19 mouse cellular contexts compared by ENCODE assay signal in genomic region chr9:107430445-107430844, GRCm38 (mm10). TPM values are rescaled to one million over a fixed set of nuclear protein-coding genes. Genes with fewer than 3 reads are reported as not detected.
DNase-seq lines count a peak whose midpoint lies in the region; ATAC-seq and TF ChIP-seq lines count a peak whose summit lies in the region.
"Had no signal": no experiment of that assay in that cellular context is flagged by ENCODE, and none has a peak within 500 bp of the region (broad histone marks: within the 10 kb centered on the region; RNA-seq: fewer than 3 reads in every experiment).

No protein-coding gene starts in this region.

- peak overlapping the region; percentile 19; the same call in 1 of the 2 replicates for H3K9ac ChIP-seq in midbrain, embryonic 13.5 days (replicated peaks)
- H3K9ac ChIP-seq in midbrain, postnatal 0 days (replicated peaks; ENCODE audit: low read length, poor library complexity, severe bottlenecking): no peak overlapping the region
- no peak overlapping the region for H3K9ac ChIP-seq in forebrain, postnatal 0 days
- H3K9ac ChIP-seq in hindbrain, postnatal 0 days (replicated peaks; ENCODE audit: low read length): 0 out of 2 replicates have a peak overlapping the region, but pooled peaks have one; percentile 13
- H3K9ac ChIP-seq in neural tube, embryonic 15.5 days (replicated peaks): no peak overlapping the region
- H3K9ac ChIP-seq: liver, embryonic 15.5 days had no signal

- TF ChIP-seq CTCF in midbrain, postnatal 0 days (IDR thresholded peaks at IDR 0.05): no peak
- TF ChIP-seq CTCF in forebrain, postnatal 0 days (IDR thresholded peaks at IDR 0.05; ENCODE audit: low read depth): no peak
- TF ChIP-seq CTCF in hindbrain, postnatal 0 days (IDR thresholded peaks at IDR 0.05; ENCODE audit: low read depth): no peak

- peaks cover 88% of the 10 kb centered on the region for H3K4me1 ChIP-seq in midbrain, embryonic 13.5 days (replicated peaks)
- peaks cover 9% of the 10 kb centered on the region for H3K4me1 ChIP-seq in midbrain, postnatal 0 days (ENCODE audit: insufficient read depth, low read length)
- peaks cover 6% of the 10 kb centered on the region; the same call in 1 of the 2 replicates for H3K4me1 ChIP-seq in forebrain, postnatal 0 days (ENCODE audit: insufficient read depth)
- peaks cover 26% of the 10 kb centered on the region for H3K4me1 ChIP-seq in hindbrain, postnatal 0 days (ENCODE audit: insufficient read depth, low read length)
- peaks cover 81% of the 10 kb centered on the region for H3K4me1 ChIP-seq in neural tube, embryonic 15.5 days
- H3K4me1 ChIP-seq: liver, embryonic 15.5 days had no signal

- DNase-seq in midbrain, postnatal 0 days (ENCODE audit: low spot score): no peak
- no peak for DNase-seq in forebrain, postnatal 0 days
- DNase-seq in hindbrain, postnatal 0 days (ENCODE audit: low spot score): no peak
- DNase-seq in layer of hippocampus, postnatal 10 days (ENCODE audit: low spot score in 2 of 2): no peak
- no peak for DNase-seq in urinary bladder, adult 2 months (ENCODE audit: low spot score)
- no peak for DNase-seq in right cerebral cortex, adult 2 months (ENCODE audit: low spot score in 2 of 2)
- DNase-seq: adrenal gland, postnatal 36 days; B cell, adult 2 months; cerebellum, postnatal 10 days; gastrocnemius, postnatal 25 days; heart, postnatal 14 days; lung, postnatal 10 days had no signal

- H3K27ac ChIP-seq in midbrain, embryonic 13.5 days: peak overlapping the region; percentile 54
- H3K27ac ChIP-seq in midbrain, postnatal 0 days (ENCODE audit: low read depth, low read length): no peak overlapping the region; the same call in 1 of the 2 replicates
- H3K27ac ChIP-seq in forebrain, postnatal 0 days (ENCODE audit: low read depth, low read length): 0 out of 2 replicates have a peak overlapping the region, but pooled peaks have one; percentile 35
- no peak overlapping the region for H3K27ac ChIP-seq in hindbrain, postnatal 0 days
- H3K27ac ChIP-seq in neural tube, embryonic 15.5 days (replicated peaks): peak overlapping the region; percentile 66
- H3K27ac ChIP-seq: liver, embryonic 15.5 days; stomach, postnatal 0 days had no signal

- 0 out of 2 replicates have a peak overlapping the region, but pooled peaks have one; percentile 7 for H3K4me2 ChIP-seq in midbrain, embryonic 13.5 days (replicated peaks)
- H3K4me2 ChIP-seq in midbrain, postnatal 0 days (ENCODE audit: low read depth, low read length, poor library complexity, severe bottlenecking): no peak overlapping the region
- H3K4me2 ChIP-seq in forebrain, postnatal 0 days (ENCODE audit: low read depth): 0 out of 2 replicates have a peak overlapping the region, but pooled peaks have one; percentile 5
- H3K4me2 ChIP-seq in hindbrain, postnatal 0 days (ENCODE audit: low read depth, low read length): 0 out of 2 replicates have a peak overlapping the region, but pooled peaks have one; percentile 5
- H3K4me2 ChIP-seq in neural tube, embryonic 15.5 days: peak overlapping the region; percentile 26; the same call in 1 of the 2 replicates
- H3K4me2 ChIP-seq: liver, embryonic 15.5 days had no signal

- H3K27me3 ChIP-seq in midbrain, embryonic 13.5 days: peaks cover 3% of the 10 kb centered on the region; the same call in 1 of the 2 replicates
- no peaks in the 10 kb centered on the region for H3K27me3 ChIP-seq in midbrain, postnatal 0 days (ENCODE audit: insufficient read depth, low read length)
- no peaks in the 10 kb centered on the region for H3K27me3 ChIP-seq in forebrain, postnatal 0 days (ENCODE audit: insufficient read depth, low read length)
- H3K27me3 ChIP-seq in hindbrain, postnatal 0 days (ENCODE audit: insufficient read depth, low read length): no peaks in the 10 kb centered on the region
- no peaks in the 10 kb centered on the region for H3K27me3 ChIP-seq in neural tube, embryonic 15.5 days (replicated peaks)

- no peak overlapping the region for H3K4me3 ChIP-seq in midbrain, embryonic 13.5 days (replicated peaks)
- H3K4me3 ChIP-seq in midbrain, postnatal 0 days (ENCODE audit: low read depth, low read length): no peak overlapping the region
- H3K4me3 ChIP-seq in forebrain, postnatal 0 days (ENCODE audit: low read depth, low read length): no peak overlapping the region
- no peak overlapping the region for H3K4me3 ChIP-seq in hindbrain, postnatal 0 days (ENCODE audit: low read length)
- H3K4me3 ChIP-seq in neural tube, embryonic 15.5 days (replicated peaks): no peak overlapping the region
- H3K4me3 ChIP-seq: liver, embryonic 15.5 days had no signal

- no peak for ATAC-seq in midbrain, embryonic 13.5 days
- ATAC-seq in midbrain, postnatal 0 days (ENCODE audit: low FRiP score): no peak
- peak; percentile 50; the same call in 1 of the 2 replicates for ATAC-seq in forebrain, postnatal 0 days
- no peak for ATAC-seq in hindbrain, postnatal 0 days
- no peak for ATAC-seq in neural tube, embryonic 15.5 days (ENCODE audit: low FRiP score)
- ATAC-seq: activated CD4-positive, CD25-positive, alpha-beta regulatory T cell, adult 4 months; Patski had no signal

- H3K36me3 ChIP-seq in midbrain, embryonic 13.5 days: no peaks in the 10 kb centered on the region; the same call in 1 of the 2 replicates
- peaks cover 7% of the 10 kb centered on the region; the same call in 1 of the 2 replicates for H3K36me3 ChIP-seq in midbrain, postnatal 0 days (ENCODE audit: insufficient read depth, low read length)
- H3K36me3 ChIP-seq in forebrain, postnatal 0 days (ENCODE audit: insufficient read depth): no peaks in the 10 kb centered on the region
- no peaks in the 10 kb centered on the region for H3K36me3 ChIP-seq in hindbrain, postnatal 0 days (ENCODE audit: insufficient read depth, low read length)
- no peaks in the 10 kb centered on the region for H3K36me3 ChIP-seq in neural tube, embryonic 15.5 days
- H3K36me3 ChIP-seq: liver, embryonic 15.5 days had no signal

- 52% methylated on average over 12 of the region's 12 CpGs for WGBS in midbrain, embryonic 13.5 days
- WGBS in midbrain, postnatal 0 days: 38% methylated on average over 12 of the region's 12 CpGs
- WGBS in forebrain, postnatal 0 days: 37% methylated on average over 12 of the region's 12 CpGs
- 38% methylated on average over 12 of the region's 12 CpGs for WGBS in hindbrain, postnatal 0 days
- WGBS in neural tube, embryonic 15.5 days: 20% methylated on average over 12 of the region's 12 CpGs

- H3K9me3 ChIP-seq in midbrain, embryonic 13.5 days: no peaks in the 10 kb centered on the region
- no peaks in the 10 kb centered on the region for H3K9me3 ChIP-seq in midbrain, postnatal 0 days (ENCODE audit: low read length)
- no peaks in the 10 kb centered on the region for H3K9me3 ChIP-seq in forebrain, postnatal 0 days (ENCODE audit: low read length)
- H3K9me3 ChIP-seq in hindbrain, postnatal 0 days (ENCODE audit: low read length): no peaks in the 10 kb centered on the region
- H3K9me3 ChIP-seq in neural tube, embryonic 15.5 days (replicated peaks): no peaks in the 10 kb centered on the region
- H3K9me3 ChIP-seq: liver, embryonic 15.5 days had no signal

RNA-seq across cellular contexts. Expression of gene Cacna2d2, which starts 31.0 kb away (rescaled TPM):
- polyA plus RNA-seq in midbrain, embryonic 13.5 days (2015; fragmentation: Nextera tagmentation; extraction: Ambion mirVana): 5.9 and 7.1 TPM in 2 replicates
- total RNA-seq in midbrain, postnatal 0 days (2014; rRNA removed): 138 and 191 TPM in 2 replicates
- 8.4 and 9.0 TPM in 2 replicates for polyA plus RNA-seq in midbrain, postnatal 0 days (2015; fragmentation: Nextera tagmentation; extraction: Ambion mirVana)
- 29.7 and 49.5 TPM in 2 replicates for total RNA-seq in forebrain, postnatal 0 days (2014; rRNA removed)
- 3.0 and 5.0 TPM in 2 replicates for polyA plus RNA-seq in forebrain, postnatal 0 days (2015; fragmentation: Nextera tagmentation; extraction: Ambion mirVana)
- 108 and 134 TPM in 2 replicates for total RNA-seq in hindbrain, postnatal 0 days (2014; rRNA removed)
- 7.1 and 7.6 TPM in 2 replicates for polyA plus RNA-seq in hindbrain, postnatal 0 days (2015; fragmentation: Nextera tagmentation; extraction: Ambion mirVana)
- 7.6 and 9.8 TPM in 2 replicates for polyA plus RNA-seq in neural tube, embryonic 15.5 days (2015; fragmentation: Nextera tagmentation; extraction: Ambion mirVana)
- 10 to 100 TPM; 21.4 to 27.2 TPM for total RNA-seq in layer of hippocampus, postnatal 10 days (2021)
- 0.46 and 0.84 TPM in 2 replicates for polyA plus RNA-seq in urinary bladder, adult 2 months (2012; rRNA removed)
- total RNA-seq: megakaryocyte-erythroid progenitor cell, adult 5-6 weeks had no signal

Comparison
In these comparisons a context has a peak if more than half of its experiments do, and no peak if none do; other contexts are left out.
1. H3K27ac ChIP-seq: peak in midbrain, embryonic 13.5 days (single experiment), forebrain, postnatal 0 days (single experiment) and neural tube, embryonic 15.5 days (single experiment); none in midbrain, postnatal 0 days (single experiment) and hindbrain, postnatal 0 days (single experiment).
2. H3K9ac ChIP-seq: peak in midbrain, embryonic 13.5 days (single experiment) and hindbrain, postnatal 0 days (single experiment); none in midbrain, postnatal 0 days (single experiment), forebrain, postnatal 0 days (single experiment) and neural tube, embryonic 15.5 days (single experiment).